Mouse (Mus musculus) telencephalon, adult 2 months (tissue): ENCODE results near the gene Ap5z1.

Experiments
- DNase-seq: peaks from one replicate; pipeline ENCODE4 v3.0.0-alpha.2; 2011; ENCODE audit warnings: low read depth, low spot score

Gene Ap5z1

GRCm38 (mm10) chr5:142520360-142520759 lies 56.6 kb downstream of the Ap5z1 start:
- DNase-seq: no peak

GRCm38 (mm10) chr5:142521195-142521866 lies 57.6 kb downstream of the Ap5z1 start:
- no peak for DNase-seq

GRCm38 (mm10) chr5:142524711-142525464 lies 61.1 kb downstream of the Ap5z1 start:
- DNase-seq: no peak
